Mouse (Mus musculus) midbrain, embryonic 12.5 days (tissue): Measurements from ENCODE around the gene Aknad1. TPM values are rescaled to one million over a fixed set of nuclear protein-coding genes. Genes with fewer than 3 reads are reported as not detected.
A peak's percentile ranks its signal among the peaks of the same experiment; 100 is the strongest.

Experiments
- ATAC-seq: fragments of 200-750 bp; cut with Nextera tagmentation; 2 replicates; pipeline ENCODE4 v1.8.0; 2017; ENCODE audit warnings: low read depth, moderate TSS enrichment, moderate library complexity; ENCODE audit not compliant: low FRiP score
- H3K27ac ChIP-seq: fragments of 300-500 bp; sonication (generic); replicated peaks from 2 replicates; pipeline ENCODE4 v1.5.1; 2016; ENCODE audit warnings: mild to moderate bottlenecking
- H3K27me3 ChIP-seq: fragments of 300-500 bp; sonication (generic); 2 replicates; pipeline ENCODE4 v1.6.1; 2016; ENCODE audit warnings: mild to moderate bottlenecking
- H3K36me3 ChIP-seq: fragments of 300-500 bp; sonication (generic); 2 replicates; pipeline ENCODE4 v1.6.1; 2016
- H3K4me1 ChIP-seq: fragments of 300-500 bp; sonication (generic); 2 replicates; pipeline ENCODE4 v1.6.1; 2016
- H3K4me2 ChIP-seq: fragments of 300-500 bp; sonication (generic); replicated peaks from 2 replicates; pipeline ENCODE4 v1.6.1; 2016; ENCODE audit warnings: mild to moderate bottlenecking, moderate library complexity
- H3K4me3 ChIP-seq: fragments of 300-500 bp; sonication (generic); 2 replicates; pipeline ENCODE4 v1.5.1; 2016; ENCODE audit warnings: mild to moderate bottlenecking
- H3K9ac ChIP-seq: fragments of 300-500 bp; sonication (generic); replicated peaks from 2 replicates; pipeline ENCODE4 v1.6.1; 2016; ENCODE audit warnings: mild to moderate bottlenecking, moderate library complexity
- H3K9me3 ChIP-seq: fragments of 300-500 bp; sonication (generic); 2 replicates; pipeline ENCODE4 v1.6.1; 2016; ENCODE audit warnings: mild to moderate bottlenecking
- WGBS: fragments of 180-500 bp; shearing (Covaris S2); methylation state at CpG from one replicate; pipeline ENCODE4 v1.1.7; 2016; 5-methylcytosine and 5-hydroxymethylcytosine counted together
- polyA plus RNA-seq: library from polyadenylated mRNA; unstranded; fragments of >200 nt; fragmentation: Nextera tagmentation; extraction: Ambion mirVana; gene quantifications from 2 replicates; pipeline ENCODE4 v1.2.1, GENCODE M21; 2016

The Aknad1 gene
- 0.13 TPM in 1 of 2 replicates, not detected in the other for polyA plus RNA-seq

DNA sequence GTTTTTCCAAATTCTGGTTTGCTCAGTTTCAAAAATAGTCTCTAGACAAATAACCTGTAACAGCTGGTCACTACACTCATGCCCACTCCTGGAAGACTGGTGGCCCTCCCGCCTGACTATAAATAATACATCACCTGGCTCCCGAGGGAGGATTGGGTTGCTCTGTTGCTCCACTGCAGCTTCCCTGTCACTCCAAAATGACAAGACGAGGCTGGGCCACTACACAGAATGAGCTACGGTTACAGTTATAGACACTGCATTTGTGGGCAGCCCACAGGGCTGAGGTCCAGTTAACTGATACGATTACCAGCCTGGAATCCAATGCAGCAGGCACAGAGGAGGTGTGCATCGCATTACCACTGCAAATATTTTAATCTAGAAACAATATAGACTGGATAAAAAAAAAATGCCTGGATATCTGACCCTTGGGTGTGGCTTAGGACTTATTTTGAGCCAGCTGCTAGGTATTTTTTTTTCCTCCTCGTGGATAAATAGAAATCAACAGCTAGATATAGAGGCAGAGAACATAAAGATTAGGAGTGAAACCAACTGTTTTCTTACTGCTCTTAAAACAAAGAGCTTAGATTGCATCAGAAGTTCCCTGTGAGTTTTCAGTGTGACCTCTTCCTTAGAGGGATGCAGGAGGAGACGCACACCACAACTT lies at the start of gene Aknad1:
Aknad1 (plus strand) TSS at position 614 of the 664 bp plus-strand sequence.
- H3K27ac ChIP-seq, result no peak within 1 kb of the TSS
- H3K9me3 ChIP-seq, result no peaks in the 10 kb centered on the region
- 68% methylated on average over 8 of the region's 8 CpGs for WGBS
- no peaks in the 10 kb centered on the region for H3K4me1 ChIP-seq
- no peak for ATAC-seq
- no peak within 1 kb of the TSS for H3K9ac ChIP-seq
- H3K27me3 ChIP-seq, result no peaks in the 10 kb centered on the region
- no peak within 1 kb of the TSS for H3K4me3 ChIP-seq
- no peaks in the 10 kb centered on the region for H3K36me3 ChIP-seq
- H3K4me2 ChIP-seq, result no peak within 1 kb of the TSS

DNA sequence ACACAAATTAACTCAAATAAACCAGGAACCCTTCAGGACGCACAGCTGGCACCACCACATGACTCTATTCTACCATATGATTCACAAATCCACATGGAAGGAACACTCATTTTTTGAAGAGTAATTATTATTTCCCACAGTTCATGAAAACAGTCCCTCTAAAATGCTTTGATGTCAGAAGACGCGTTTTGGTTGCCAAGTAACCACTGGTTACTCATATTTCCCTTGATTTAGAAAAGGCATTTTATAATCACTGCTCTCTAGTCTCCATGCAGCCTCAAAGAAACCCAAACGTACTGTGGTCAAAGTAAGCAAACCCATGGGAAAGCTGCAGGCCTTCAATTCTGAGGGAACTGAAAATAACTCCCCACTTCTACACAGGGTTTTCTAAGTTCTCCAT lies 49.5 kb upstream of the Aknad1 start:
- WGBS, result 80% methylated on average over 4 of the region's 4 CpGs
- Histone ChIP-seq H3K4me3 (no peak overlapping the region), H3K9me3 (no peaks in the 10 kb centered on the region), H3K36me3 (peaks cover 60% of the 10 kb centered on the region), H3K27me3 (no peaks in the 10 kb centered on the region), H3K4me2 (no peak overlapping the region), H3K4me1 (0 out of 2 replicates have a peak, but pooled peaks cover 2% of the 10 kb centered on the region), H3K9ac (no peak overlapping the region), H3K27ac (no peak overlapping the region)
- ATAC-seq, result no peak

DNA sequence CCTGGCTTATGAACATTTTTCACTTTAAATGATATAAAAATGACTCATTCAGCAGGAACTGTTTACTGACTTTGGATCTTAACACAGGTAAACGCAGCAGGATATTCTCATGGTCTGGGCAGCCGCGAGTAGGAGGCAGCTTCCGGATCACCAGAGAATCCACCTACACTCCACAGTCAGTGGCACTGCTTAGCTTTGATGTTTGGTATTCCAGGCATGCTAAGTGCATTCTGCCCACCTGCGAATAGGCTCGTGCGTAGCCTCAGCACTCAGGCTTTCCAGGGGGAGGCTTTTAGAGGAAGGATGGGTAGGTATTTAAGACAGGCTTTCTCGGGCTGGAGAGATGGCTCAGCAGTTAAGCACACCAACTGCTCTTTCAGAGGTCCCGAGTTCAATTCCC lies 45.1 kb upstream of the Aknad1 start:
- Histone ChIP-seq H3K27me3 (no peaks in the 10 kb centered on the region), H3K4me3 (no peak overlapping the region), H3K27ac (no peak overlapping the region), H3K9me3 (no peaks in the 10 kb centered on the region), H3K4me1 (no peaks in the 10 kb centered on the region), H3K36me3 (peaks cover 64% of the 10 kb centered on the region), H3K9ac (no peak overlapping the region), H3K4me2 (no peak overlapping the region)
- ATAC-seq, result no peak
- 92% methylated on average over 9 of the region's 9 CpGs for WGBS

DNA sequence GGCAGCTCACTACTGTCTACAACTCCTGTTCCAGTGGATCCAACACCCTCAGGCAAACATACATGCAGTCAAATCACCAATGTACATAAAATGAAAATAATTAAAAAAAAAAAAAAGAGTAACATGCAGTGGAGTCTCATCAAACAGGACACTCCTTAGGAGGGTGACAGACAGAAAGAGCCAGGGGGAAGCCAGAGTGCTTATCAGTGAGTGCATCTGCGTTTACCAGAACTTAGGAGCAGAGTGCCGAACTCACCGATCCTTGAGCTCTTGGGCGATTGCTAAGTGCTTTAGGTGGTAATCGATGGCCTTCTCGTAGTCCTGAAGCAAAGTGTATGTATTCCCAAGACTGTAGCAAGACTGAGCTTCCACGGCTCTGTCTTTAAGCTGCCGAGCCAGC lies 40.8 kb upstream of the Aknad1 start:
- no peak overlapping the region for H3K4me3 ChIP-seq
- no peaks in the 10 kb centered on the region for H3K27me3 ChIP-seq
- H3K4me1 ChIP-seq, result no peaks in the 10 kb centered on the region
- H3K9me3 ChIP-seq, result no peaks in the 10 kb centered on the region
- no peak overlapping the region for H3K27ac ChIP-seq
- WGBS, result 96% methylated on average over 8 of the region's 8 CpGs
- no peak overlapping the region for H3K9ac ChIP-seq
- no peak for ATAC-seq
- H3K36me3 ChIP-seq, result peaks cover 77% of the 10 kb centered on the region
- H3K4me2 ChIP-seq, result no peak overlapping the region

GRCm38 (mm10) chr3:108699786-108700185 lies 39.7 kb upstream of the Aknad1 start:
- no peaks in the 10 kb centered on the region for H3K27me3 ChIP-seq
- no peaks in the 10 kb centered on the region for H3K4me1 ChIP-seq
- no peak for ATAC-seq
- H3K36me3 ChIP-seq, result peaks cover 69% of the 10 kb centered on the region
- H3K9ac ChIP-seq, result no peak overlapping the region
- H3K4me2 ChIP-seq, result no peak overlapping the region
- H3K4me3 ChIP-seq, result no peak overlapping the region
- 90% methylated on average over 4 of the region's 4 CpGs for WGBS
- H3K9me3 ChIP-seq, result no peaks in the 10 kb centered on the region
- no peak overlapping the region for H3K27ac ChIP-seq

DNA sequence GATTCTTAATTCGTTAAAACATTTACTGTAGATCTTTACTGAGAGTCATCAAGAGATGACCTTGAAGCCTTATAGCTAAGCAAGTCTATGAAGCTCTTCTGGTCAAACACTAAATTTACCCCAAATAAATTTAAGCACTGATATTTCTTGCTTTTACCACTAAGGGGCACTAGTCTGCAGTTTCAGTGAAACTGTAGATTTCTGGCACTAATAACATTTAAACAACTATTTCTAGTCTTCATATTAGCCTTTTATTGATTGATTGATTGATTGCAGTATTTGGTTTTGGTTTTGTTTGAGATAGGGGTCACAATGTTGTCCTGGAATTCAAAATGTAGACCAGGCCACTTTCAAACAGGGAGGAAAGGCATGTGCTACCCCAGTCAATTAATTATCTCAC lies 38.2 kb upstream of the Aknad1 start:
- no peaks in the 10 kb centered on the region for H3K9me3 ChIP-seq
- no peaks in the 10 kb centered on the region for H3K27me3 ChIP-seq
- peaks cover 56% of the 10 kb centered on the region for H3K36me3 ChIP-seq
- WGBS, result 74% methylated on average over 1 of the region's 1 CpGs
- no peak for ATAC-seq
- no peak overlapping the region for H3K27ac ChIP-seq
- H3K9ac ChIP-seq, result no peak overlapping the region
- H3K4me3 ChIP-seq, result no peak overlapping the region
- no peak overlapping the region for H3K4me2 ChIP-seq
- H3K4me1 ChIP-seq, result no peaks in the 10 kb centered on the region

- Histone ChIP-seq H3K9me3 (no peaks in the 10 kb centered on the region), H3K4me1 (no peaks in the 10 kb centered on the region), H3K4me3 (no peak overlapping the region), H3K4me2 (no peak overlapping the region), H3K9ac (no peak overlapping the region), H3K27me3 (no peaks in the 10 kb centered on the region), H3K27ac (no peak overlapping the region), H3K36me3 (peaks cover 44% of the 10 kb centered on the region)
- 95% methylated on average over 8 of the region's 8 CpGs for WGBS
- ATAC-seq, result no peak
Measured at GRCm38 (mm10) chr3:108702789-108703188, 36.7 kb upstream of the Aknad1 start.

DNA sequence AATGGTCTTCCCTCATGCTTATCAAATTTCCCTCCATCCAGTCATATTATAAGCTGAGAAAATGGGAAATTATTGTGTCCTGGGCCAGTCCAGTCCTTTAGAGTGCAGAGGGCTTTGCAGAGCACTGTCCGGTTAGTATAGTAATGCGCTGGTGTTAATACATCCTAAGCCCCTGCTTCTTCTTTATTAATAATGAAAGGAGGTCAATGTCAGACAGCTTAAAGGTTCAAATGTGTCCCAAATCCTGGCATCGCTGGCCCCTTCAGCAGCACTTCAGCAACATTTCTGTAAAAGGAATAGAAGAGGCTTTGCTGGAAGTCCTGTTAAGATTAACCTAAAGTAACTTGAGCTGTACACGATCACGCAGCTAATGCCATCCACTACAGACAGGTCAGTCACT lies 28.2 kb upstream of the Aknad1 start:
- WGBS, result 84% methylated on average over 5 of the region's 5 CpGs
- peaks cover under 1% of the 10 kb centered on the region; the same call in 1 of the 2 replicates for H3K36me3 ChIP-seq

GRCm38 (mm10) chr3:108713065-108713675 lies 26.3 kb upstream of the Aknad1 start:
- Histone ChIP-seq H3K4me1 (peaks cover 8% of the 10 kb centered on the region), H3K9ac (no peak overlapping the region), H3K27me3 (no peaks in the 10 kb centered on the region), H3K9me3 (no peaks in the 10 kb centered on the region), H3K4me3 (no peak overlapping the region), H3K27ac (no peak overlapping the region), H3K36me3 (peaks cover 3% of the 10 kb centered on the region; the same call in 1 of the 2 replicates), H3K4me2 (no peak overlapping the region)
- ATAC-seq, result no peak
- 55% methylated on average over 3 of the region's 3 CpGs for WGBS

More for the DNA sequence above, 28.2 kb upstream of the Aknad1 start:
- H3K4me3 ChIP-seq, result no peak overlapping the region
- no peak overlapping the region for H3K9ac ChIP-seq
- no peak for ATAC-seq
- H3K4me1 ChIP-seq, result peaks cover 8% of the 10 kb centered on the region
- no peaks in the 10 kb centered on the region for H3K9me3 ChIP-seq
- H3K27ac ChIP-seq, result no peak overlapping the region
- H3K4me2 ChIP-seq, result no peak overlapping the region
- no peaks in the 10 kb centered on the region for H3K27me3 ChIP-seq

DNA sequence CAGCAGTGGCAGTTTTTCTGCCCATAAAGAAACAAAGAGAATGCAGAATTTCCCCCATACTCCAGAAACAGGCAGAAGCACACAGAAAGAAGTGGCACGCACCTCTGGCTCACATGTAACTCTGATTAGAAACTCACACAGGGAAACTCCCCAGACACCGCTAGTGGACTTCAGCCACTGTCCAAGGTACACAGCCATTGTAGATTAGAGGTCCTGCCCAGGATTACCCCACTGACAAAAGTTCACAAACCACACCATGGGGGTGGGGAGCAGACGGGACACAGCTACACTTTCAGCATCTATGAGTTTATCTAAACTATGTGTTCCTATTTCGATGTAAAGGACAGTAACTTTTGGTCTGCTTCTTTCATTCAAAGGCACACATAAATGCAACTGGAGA lies 24.6 kb upstream of the Aknad1 start:
- Histone ChIP-seq H3K27ac (no peak overlapping the region), H3K9me3 (no peaks in the 10 kb centered on the region), H3K9ac (no peak overlapping the region), H3K4me3 (no peak overlapping the region), H3K4me2 (no peak overlapping the region), H3K27me3 (no peaks in the 10 kb centered on the region), H3K36me3 (peaks cover 3% of the 10 kb centered on the region; the same call in 1 of the 2 replicates), H3K4me1 (peaks cover 14% of the 10 kb centered on the region)
- no peak for ATAC-seq
- WGBS, result 95% methylated on average over 4 of the region's 4 CpGs

DNA sequence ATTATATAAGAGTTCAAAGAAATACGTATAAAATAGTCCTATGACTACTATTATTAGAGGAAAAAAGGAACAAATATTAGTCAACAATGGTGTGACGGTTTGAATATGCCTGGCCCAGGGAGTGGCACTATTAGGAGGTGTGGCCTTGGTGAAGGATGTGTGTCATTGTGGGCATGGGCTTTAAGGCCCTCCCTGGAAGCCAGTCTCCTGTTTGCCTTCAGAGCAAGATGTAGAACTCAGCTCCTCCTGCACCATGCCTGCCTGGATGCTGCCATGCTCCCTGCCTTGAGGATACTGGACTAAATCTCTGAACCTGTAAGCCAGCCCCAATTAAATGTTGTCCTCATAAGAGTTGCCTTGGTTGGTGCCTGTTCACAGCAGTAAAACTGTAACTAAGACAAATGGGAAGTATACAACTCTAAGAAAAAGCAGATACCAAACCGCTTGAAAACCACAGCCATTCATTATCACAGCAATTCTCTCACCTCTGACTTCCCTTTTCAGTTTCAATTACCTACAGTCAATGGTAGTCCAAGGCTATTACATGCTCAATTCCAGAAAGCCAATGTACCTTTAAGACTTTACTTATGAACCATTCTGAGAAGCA lies 21.5 kb upstream of the Aknad1 start:
- no peaks in the 10 kb centered on the region for H3K9me3 ChIP-seq
- ATAC-seq, result no peak

DNA sequence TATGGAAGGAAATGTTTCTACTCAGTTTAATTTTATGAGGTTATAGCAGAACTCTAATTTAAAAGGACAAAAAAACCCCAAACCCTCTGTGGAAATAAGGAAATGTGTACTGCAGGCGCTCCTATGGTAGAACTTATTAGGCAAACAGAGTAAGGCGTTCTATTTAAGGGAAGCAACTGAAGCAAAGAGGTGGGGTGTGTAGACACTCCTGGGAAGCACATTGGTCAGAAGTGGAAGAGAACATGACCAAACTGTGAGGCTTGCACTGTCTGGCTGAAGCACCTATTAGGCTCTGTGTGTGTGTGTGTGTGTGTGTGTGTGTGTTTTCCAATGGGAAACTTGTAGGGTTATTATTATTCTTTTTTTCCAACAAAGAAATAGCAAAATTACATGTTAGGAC lies 20.1 kb upstream of the Aknad1 start:
- Histone ChIP-seq H3K27me3 (no peaks in the 10 kb centered on the region), H3K36me3 (peaks cover 3% of the 10 kb centered on the region; the same call in 1 of the 2 replicates), H3K4me1 (peaks cover 26% of the 10 kb centered on the region), H3K9me3 (no peaks in the 10 kb centered on the region), H3K27ac (no peak overlapping the region), H3K4me2 (0 out of 2 replicates have a peak overlapping the region, but pooled peaks have one; percentile 61), H3K9ac (no peak overlapping the region), H3K4me3 (peak overlapping the region; percentile 13; the same call in 1 of the 2 replicates)
- 86% methylated on average over 2 of the region's 2 CpGs for WGBS
- no peak for ATAC-seq

More for the DNA sequence above, 21.5 kb upstream of the Aknad1 start:
- no peak overlapping the region for H3K4me3 ChIP-seq
- 86% methylated on average over 3 of the region's 3 CpGs for WGBS
- H3K9ac ChIP-seq, result no peak overlapping the region
- H3K27ac ChIP-seq, result no peak overlapping the region
- H3K36me3 ChIP-seq, result peaks cover 3% of the 10 kb centered on the region; the same call in 1 of the 2 replicates
- H3K4me1 ChIP-seq, result peaks cover 29% of the 10 kb centered on the region
- H3K4me2 ChIP-seq, result no peak overlapping the region
- H3K27me3 ChIP-seq, result no peaks in the 10 kb centered on the region
